Mouse (Mus musculus) midbrain, postnatal 0 days (tissue): ENCODE data around the gene Aldh3b2. TPM values are rescaled to one million over a fixed set of nuclear protein-coding genes. Genes with fewer than 3 reads are reported as not detected.
A peak's percentile ranks its signal among the peaks of the same experiment; 100 is the strongest.

Source experiments
- ATAC-seq: fragments of 200-750 bp; cut with Nextera tagmentation; 2 replicates; pipeline ENCODE4 v1.8.0; 2017; ENCODE audit warnings: moderate number of reproducible peaks, mild to moderate bottlenecking, moderate TSS enrichment, moderate library complexity; ENCODE audit not compliant: low FRiP score
- DNase-seq: peaks from one replicate; pipeline ENCODE4 v3.0.0-alpha.2; 2015; ENCODE audit warnings: low spot score
- H3K27ac ChIP-seq: fragments of 300-500 bp; sonication (generic); 2 replicates; pipeline ENCODE4 v1.5.1; 2014; ENCODE audit warnings: low read depth, mild to moderate bottlenecking, low read length, mixed read lengths
- H3K27me3 ChIP-seq: fragments of 300-500 bp; sonication (generic); 2 replicates; pipeline ENCODE4 v1.6.1; 2014; ENCODE audit warnings: low read length, control low read depth, mixed read lengths; ENCODE audit not compliant: insufficient read depth
- H3K36me3 ChIP-seq: fragments of 300-500 bp; sonication (generic); 2 replicates; pipeline ENCODE4 v1.6.1; 2014; ENCODE audit warnings: low read length, control low read depth, mixed read lengths; ENCODE audit not compliant: insufficient read depth
- H3K4me1 ChIP-seq: fragments of 300-500 bp; sonication (generic); 2 replicates; pipeline ENCODE4 v1.6.1; 2014; ENCODE audit warnings: mild to moderate bottlenecking, control low read depth, antibody characterized with exemption, low read length, mixed read lengths; ENCODE audit not compliant: insufficient read depth
- H3K4me2 ChIP-seq: fragments of 300-500 bp; sonication (generic); 2 replicates; pipeline ENCODE4 v1.6.1; 2014; ENCODE audit warnings: low read depth, mild to moderate bottlenecking, low read length, mixed read lengths; ENCODE audit not compliant: poor library complexity, severe bottlenecking
- H3K4me3 ChIP-seq: fragments of 300-500 bp; sonication (generic); 2 replicates; pipeline ENCODE4 v1.5.1; 2014; ENCODE audit warnings: low read depth, mild to moderate bottlenecking, low read length, moderate library complexity
- H3K9ac ChIP-seq: fragments of 300-500 bp; sonication (generic); replicated peaks from 2 replicates; pipeline ENCODE4 v1.6.1; 2014; ENCODE audit warnings: mild to moderate bottlenecking, low read length, moderate library complexity, mixed read lengths; ENCODE audit not compliant: poor library complexity, severe bottlenecking
- H3K9me3 ChIP-seq: fragments of 300-500 bp; sonication (generic); 2 replicates; pipeline ENCODE4 v1.6.1; 2016; ENCODE audit warnings: low read length, control low read depth
- CTCF ChIP-seq: IDR thresholded peaks from 2 replicates; pipeline ENCODE4 v1.5.1; 2016; ENCODE audit warnings: antibody characterized with exemption, mild to moderate bottlenecking
- WGBS: fragments of 180-500 bp; shearing (Covaris S2); extraction: QIAGEN DNeasy Blood & Tissue Kit; methylation state at CpG from one replicate; pipeline ENCODE4 v1.1.7; 2014; 5-methylcytosine and 5-hydroxymethylcytosine counted together
- polyA plus RNA-seq: library from polyadenylated mRNA; unstranded; fragments of >200 nt; fragmentation: Nextera tagmentation; extraction: Ambion mirVana; gene quantifications from 2 replicates; pipeline ENCODE4 v1.2.1, GENCODE M21; 2015
- total RNA-seq: library from RNA; depleted of rRNA; stranded (reverse); fragments of >200 nt; gene quantifications from 2 replicates; pipeline ENCODE4 v1.2.3, GENCODE M21; 2014

Aldh3b2 gene
- total and polyA plus RNA-seq, 2 experiments from 2014 or later: 2.4 to 2.6 TPM

- H3K9ac ChIP-seq: no peak overlapping the region
- DNase-seq: no peak
- no peak overlapping the region for H3K4me2 ChIP-seq
Measured at GRCm38 (mm10) chr19:4011086-4011485, 39.0 kb downstream of the Aldh3b2 start.

GRCm38 (mm10) chr19:4012432-4013022 lies 40.4 kb downstream of the Aldh3b2 start, which contains the start of gene Ndufv1:
TSS of gene Ndufv1 (minus strand) at chr19:4012806.
- peak; percentile 99 for ATAC-seq
- Histone ChIP-seq H3K27me3 (no peaks in the 10 kb centered on the region), H3K36me3 (peaks cover 24% of the 10 kb centered on the region), H3K4me2 (peak within 1 kb of the TSS; percentile 61), H3K4me1 (peaks cover 5% of the 10 kb centered on the region; the same call in 1 of the 2 replicates), H3K27ac (peak within 1 kb of the TSS; percentile 77), H3K9ac (peak within 1 kb of the TSS; percentile 79), H3K9me3 (no peaks in the 10 kb centered on the region), H3K4me3 (peak within 1 kb of the TSS; percentile 81)
- peak; percentile 92 for TF ChIP-seq CTCF
- WGBS: 0% methylated on average over 45 of the region's 45 CpGs
- peak; percentile 99 for DNase-seq

More at GRCm38 (mm10) chr19:4011086-4011485, 39.0 kb downstream of the Aldh3b2 start:
- no peaks in the 10 kb centered on the region for H3K9me3 ChIP-seq
- H3K27ac ChIP-seq: no peak overlapping the region
- H3K27me3 ChIP-seq: no peaks in the 10 kb centered on the region
- H3K36me3 ChIP-seq: peaks cover 37% of the 10 kb centered on the region
- H3K4me1 ChIP-seq: peaks cover 5% of the 10 kb centered on the region; the same call in 1 of the 2 replicates
- no peak for TF ChIP-seq CTCF
- no peak for ATAC-seq
- H3K4me3 ChIP-seq: no peak overlapping the region
- 94% methylated on average over 5 of the region's 5 CpGs for WGBS

GRCm38 (mm10) chr19:4013066-4013465 lies 40.9 kb downstream of the Aldh3b2 start:
- Histone ChIP-seq H3K9me3 (no peaks in the 10 kb centered on the region), H3K4me1 (peaks cover 5% of the 10 kb centered on the region; the same call in 1 of the 2 replicates), H3K27me3 (no peaks in the 10 kb centered on the region), H3K27ac (no peak overlapping the region), H3K36me3 (peaks cover 18% of the 10 kb centered on the region), H3K9ac (no peak overlapping the region), H3K4me3 (peak overlapping the region; percentile 81), H3K4me2 (peak overlapping the region; percentile 56)
- ATAC-seq: no peak
- DNase-seq: no peak
- no peak for TF ChIP-seq CTCF
- 26% methylated on average over 9 of the region's 9 CpGs for WGBS

- ATAC-seq (no peak), DNase-seq (no peak)
- Histone ChIP-seq H3K4me3 (no peak overlapping the region), H3K4me1 (peaks cover 5% of the 10 kb centered on the region; the same call in 1 of the 2 replicates), H3K9me3 (no peaks in the 10 kb centered on the region), H3K36me3 (peaks cover 2% of the 10 kb centered on the region; the same call in 1 of the 2 replicates), H3K9ac (no peak overlapping the region; the same call in 1 of the 2 replicates), H3K27ac (no peak overlapping the region), H3K27me3 (no peaks in the 10 kb centered on the region), H3K4me2 (no peak overlapping the region)
- TF ChIP-seq CTCF: no peak
Measured at GRCm38 (mm10) chr19:4014802-4015201, 42.7 kb downstream of the Aldh3b2 start.

GRCm38 (mm10) chr19:4015635-4016034 lies 43.5 kb downstream of the Aldh3b2 start:
- H3K36me3 ChIP-seq: no peaks in the 10 kb centered on the region
- H3K9me3 ChIP-seq: no peaks in the 10 kb centered on the region
- no peak overlapping the region for H3K4me2 ChIP-seq
- TF ChIP-seq CTCF: no peak
- H3K9ac ChIP-seq: no peak overlapping the region
- H3K27me3 ChIP-seq: no peaks in the 10 kb centered on the region
- ATAC-seq (no peak), DNase-seq (no peak)
- WGBS: 67% methylated on average over 5 of the region's 5 CpGs
- no peak overlapping the region for H3K27ac ChIP-seq
- H3K4me3 ChIP-seq: no peak overlapping the region
- peaks cover 5% of the 10 kb centered on the region; the same call in 1 of the 2 replicates for H3K4me1 ChIP-seq

- H3K4me2 ChIP-seq: no peak overlapping the region
- no peaks in the 10 kb centered on the region for H3K4me1 ChIP-seq
- H3K36me3 ChIP-seq: no peaks in the 10 kb centered on the region
- no peaks in the 10 kb centered on the region for H3K27me3 ChIP-seq
- no peak overlapping the region for H3K9ac ChIP-seq
- H3K27ac ChIP-seq: no peak overlapping the region
- 67% methylated on average over 10 of the region's 10 CpGs for WGBS
- no peaks in the 10 kb centered on the region for H3K9me3 ChIP-seq
- DNase-seq: no peak
- no peak overlapping the region for H3K4me3 ChIP-seq
- ATAC-seq: no peak
- no peak for TF ChIP-seq CTCF
Measured at GRCm38 (mm10) chr19:4017921-4018587, 45.9 kb downstream of the Aldh3b2 start.
